Comparison of ENCODE assay signal across 11 mouse cellular contexts in the genomic region with DNA sequence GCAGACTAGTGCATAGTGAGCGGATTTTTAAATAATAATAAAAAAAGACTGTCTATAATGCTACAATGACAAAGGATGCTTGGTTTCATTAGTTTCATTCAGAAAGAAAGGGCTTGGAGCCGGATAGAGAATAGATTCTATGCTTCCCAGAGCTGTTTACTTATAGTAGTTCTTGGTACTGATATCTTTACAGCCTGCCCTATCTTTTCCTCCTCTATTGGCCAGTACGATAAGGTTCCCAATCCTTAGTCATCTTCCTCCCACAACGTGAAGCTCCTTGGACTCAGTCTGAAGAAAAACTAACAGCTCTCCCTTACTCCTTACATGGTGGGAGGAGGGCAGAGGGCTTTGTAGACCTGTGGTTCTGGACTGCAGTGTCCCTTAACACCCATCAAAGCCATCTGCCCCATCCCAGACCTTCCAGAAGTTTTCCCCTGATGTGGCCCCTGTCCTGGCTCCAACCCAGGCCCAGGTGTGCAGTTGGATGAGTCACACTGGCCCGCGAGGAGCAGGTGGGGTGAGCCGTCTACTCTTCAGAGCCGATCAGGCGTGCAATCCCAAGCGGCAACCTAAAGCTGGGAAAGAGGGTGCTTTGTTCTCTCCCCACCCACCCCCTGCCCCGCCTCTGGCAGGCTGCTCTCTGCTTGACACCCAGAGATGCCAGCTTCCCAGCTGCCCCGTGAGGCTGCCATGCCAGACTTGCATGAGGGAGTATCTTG.
DNase-seq lines count a peak whose midpoint lies in the region; ATAC-seq lines count a peak whose summit lies in the region.
"Had no signal": no experiment of that assay in that cellular context is flagged by ENCODE, and none has a peak within 500 bp of the region (broad histone marks: within the 10 kb centered on the region; RNA-seq: fewer than 3 reads in every experiment).

No protein-coding gene starts in this region.

- no peaks in the 10 kb centered on the region for H3K36me3 ChIP-seq in kidney, embryonic 15.5 days
- H3K36me3 ChIP-seq in embryonic facial prominence, embryonic 15.5 days: no peaks in the 10 kb centered on the region
- H3K36me3 ChIP-seq in stomach, embryonic 14.5 days (ENCODE audit: control insufficient read depth, insufficient read depth, low read length): no peaks in the 10 kb centered on the region

- H3K9ac ChIP-seq in kidney, embryonic 15.5 days: no peak overlapping the region
- H3K9ac ChIP-seq in embryonic facial prominence, embryonic 15.5 days: no peak overlapping the region
- no peak overlapping the region for H3K9ac ChIP-seq in stomach, embryonic 14.5 days (replicated peaks; ENCODE audit: low read depth, low read length)

- DNase-seq in kidney, postnatal 36 days: no peak
- peak; percentile 16 for DNase-seq in ovary, adult 18-20 months (ENCODE audit: low spot score)
- DNase-seq in ovary, postnatal 14 days (ENCODE audit: low spot score): no peak
- DNase-seq in right cerebral cortex, postnatal 14 days: no peak
- DNase-seq: kidney, adult 18-20 months; thymus, adult 18-20 months had no signal

- H3K27me3 ChIP-seq in kidney, embryonic 15.5 days: no peaks in the 10 kb centered on the region; the same call in 1 of the 2 replicates
- no peaks in the 10 kb centered on the region for H3K27me3 ChIP-seq in embryonic facial prominence, embryonic 15.5 days
- no peaks in the 10 kb centered on the region for H3K27me3 ChIP-seq in stomach, embryonic 14.5 days (ENCODE audit: control insufficient read depth, insufficient read depth, low read length)

- H3K4me3 ChIP-seq in kidney, embryonic 15.5 days (replicated peaks): no peak overlapping the region
- H3K4me3 ChIP-seq in embryonic facial prominence, embryonic 15.5 days (replicated peaks): no peak overlapping the region
- H3K4me3 ChIP-seq in stomach, embryonic 14.5 days (ENCODE audit: low read depth, low read length): no peak overlapping the region

- no peaks in the 10 kb centered on the region for H3K9me3 ChIP-seq in kidney, embryonic 15.5 days (replicated peaks)
- no peaks in the 10 kb centered on the region for H3K9me3 ChIP-seq in embryonic facial prominence, embryonic 15.5 days (replicated peaks)
- H3K9me3 ChIP-seq in stomach, embryonic 14.5 days (ENCODE audit: control insufficient read depth, low read depth, low read length): no peaks in the 10 kb centered on the region

- peak; percentile 64 for ATAC-seq in kidney, embryonic 15.5 days (replicated peaks; ENCODE audit: low FRiP score)
- ATAC-seq in embryonic facial prominence, embryonic 15.5 days (ENCODE audit: insufficient number of reproducible peaks, low FRiP score, low TSS enrichment, low read depth): peak; percentile 51
- ATAC-seq in stomach, embryonic 14.5 days (ENCODE audit: insufficient number of reproducible peaks, insufficient read depth, low FRiP score, low read depth): peak; percentile 65; the same call in 1 of the 2 replicates
- no peak for ATAC-seq in activated CD4-positive, CD25-positive, alpha-beta regulatory T cell, adult 4 months

- peaks cover 6% of the 10 kb centered on the region; the same call in 1 of the 2 replicates for H3K4me1 ChIP-seq in kidney, embryonic 15.5 days
- no peaks in the 10 kb centered on the region; the same call in 1 of the 2 replicates for H3K4me1 ChIP-seq in embryonic facial prominence, embryonic 15.5 days
- no peaks in the 10 kb centered on the region for H3K4me1 ChIP-seq in stomach, embryonic 14.5 days (ENCODE audit: control insufficient read depth, insufficient read depth, low read length)

- no peak overlapping the region for H3K4me2 ChIP-seq in kidney, embryonic 15.5 days
- H3K4me2 ChIP-seq in embryonic facial prominence, embryonic 15.5 days (replicated peaks): no peak overlapping the region
- no peak overlapping the region for H3K4me2 ChIP-seq in stomach, embryonic 14.5 days (replicated peaks; ENCODE audit: low read depth, low read length)
- H3K4me2 ChIP-seq: midbrain, embryonic 11.5 days had no signal

- no peak overlapping the region for H3K27ac ChIP-seq in kidney, embryonic 15.5 days
- no peak overlapping the region for H3K27ac ChIP-seq in embryonic facial prominence, embryonic 15.5 days (replicated peaks)
- no peak overlapping the region for H3K27ac ChIP-seq in stomach, embryonic 14.5 days (ENCODE audit: low read length)

- WGBS in kidney, embryonic 15.5 days: 58% methylated on average over 12 of the region's 12 CpGs
- whole genome bisulfite sequencing in embryonic facial prominence, embryonic 15.5 days: 58% methylated on average over 12 of the region's 12 CpGs
- WGBS in stomach, embryonic 14.5 days: 62% methylated on average over 12 of the region's 12 CpGs
